Mouse (Mus musculus): ENCODE measurements around the gene Acoxl. TPM values are rescaled to one million over a fixed set of nuclear protein-coding genes. Genes with fewer than 3 reads are reported as not detected.

The Acoxl gene
- polyA plus RNA-seq, 1 experiment from 2014 or later, result 0.15 TPM

GRCm38 (mm10) chr2:128138924-128139323 is 300.2 kb downstream of the Acoxl start:
- Histone ChIP-seq H3K4me1 (ENCODE audit: control insufficient read depth, insufficient read depth, low read depth, low read length) (peaks cover 10% of the 10 kb centered on the region), H3K9me3 (ENCODE audit: control insufficient read depth, low read length) (no peaks in the 10 kb centered on the region), H3K4me3 (ENCODE audit: low read length) (no peak overlapping the region), H3K4me2 (ENCODE audit: low read length) (no peak overlapping the region), H3K27me3 (replicated peaks; ENCODE audit: control insufficient read depth, insufficient read depth, low read length) (no peaks in the 10 kb centered on the region), H3K9ac (ENCODE audit: low read depth, low read length) (no peak overlapping the region), H3K27ac (ENCODE audit: low read depth, low read length) (no peak overlapping the region), H3K36me3 (ENCODE audit: control insufficient read depth, insufficient read depth, low read length) (no peaks in the 10 kb centered on the region)
- peak; percentile 34 for ATAC-seq
- WGBS, result 38% methylated on average over 8 of the region's 8 CpGs

GRCm38 (mm10) chr2:128139781-128140180 is 301.1 kb downstream of the Acoxl start:
- 31% methylated on average over 15 of the region's 15 CpGs for WGBS
- H3K4me3 ChIP-seq (ENCODE audit: low read length), result no peak overlapping the region
- peak overlapping the region; percentile 45; the same call in 1 of the 2 replicates for H3K9ac ChIP-seq (ENCODE audit: low read depth, low read length)
- no peaks in the 10 kb centered on the region for H3K36me3 ChIP-seq (ENCODE audit: control insufficient read depth, insufficient read depth, low read length)
- H3K4me2 ChIP-seq (ENCODE audit: low read length), result peak overlapping the region; percentile 40
- H3K27ac ChIP-seq (ENCODE audit: low read depth, low read length), result peak overlapping the region; percentile 31; the same call in 1 of the 2 replicates
- no peaks in the 10 kb centered on the region for H3K27me3 ChIP-seq (replicated peaks; ENCODE audit: control insufficient read depth, insufficient read depth, low read length)
- peaks cover 10% of the 10 kb centered on the region for H3K4me1 ChIP-seq (ENCODE audit: control insufficient read depth, insufficient read depth, low read depth, low read length)
- ATAC-seq, result peak; percentile 63
- H3K9me3 ChIP-seq (ENCODE audit: control insufficient read depth, low read length), result no peaks in the 10 kb centered on the region

- Histone ChIP-seq H3K9ac (ENCODE audit: low read depth, low read length) (peak overlapping the region; percentile 20; the same call in 1 of the 2 replicates), H3K4me1 (ENCODE audit: control insufficient read depth, insufficient read depth, low read depth, low read length) (peaks cover 10% of the 10 kb centered on the region)
These were observed 301.5 kb downstream of the Acoxl start for GRCm38 (mm10) chr2:128140183-128140582.

GRCm38 (mm10) chr2:128143992-128144391 is 305.3 kb downstream of the Acoxl start:
- Histone ChIP-seq H3K27me3 (replicated peaks; ENCODE audit: control insufficient read depth, insufficient read depth, low read length) (no peaks in the 10 kb centered on the region), H3K4me3 (ENCODE audit: low read length) (no peak overlapping the region), H3K9me3 (ENCODE audit: control insufficient read depth, low read length) (no peaks in the 10 kb centered on the region), H3K4me2 (ENCODE audit: low read length) (no peak overlapping the region), H3K36me3 (ENCODE audit: control insufficient read depth, insufficient read depth, low read length) (no peaks in the 10 kb centered on the region), H3K27ac (ENCODE audit: low read depth, low read length) (no peak overlapping the region), H3K9ac (ENCODE audit: low read depth, low read length) (no peak overlapping the region), H3K4me1 (ENCODE audit: control insufficient read depth, insufficient read depth, low read depth, low read length) (peaks cover 10% of the 10 kb centered on the region)
- no peak for ATAC-seq

More at GRCm38 (mm10) chr2:128140183-128140582, 301.5 kb downstream of the Acoxl start:
- 74% methylated on average over 3 of the region's 3 CpGs for WGBS
- Histone ChIP-seq H3K27me3 (replicated peaks; ENCODE audit: control insufficient read depth, insufficient read depth, low read length) (no peaks in the 10 kb centered on the region), H3K9me3 (ENCODE audit: control insufficient read depth, low read length) (no peaks in the 10 kb centered on the region), H3K36me3 (ENCODE audit: control insufficient read depth, insufficient read depth, low read length) (no peaks in the 10 kb centered on the region), H3K4me2 (ENCODE audit: low read length) (peak overlapping the region; percentile 40), H3K27ac (ENCODE audit: low read depth, low read length) (peak overlapping the region; percentile 31; the same call in 1 of the 2 replicates), H3K4me3 (ENCODE audit: low read length) (no peak overlapping the region)
- ATAC-seq, result 0 out of 2 replicates have a peak, but pooled peaks have one; percentile 34

- Histone ChIP-seq H3K27ac (ENCODE audit: low read depth, low read length) (no peak overlapping the region), H3K4me3 (ENCODE audit: low read length) (no peak overlapping the region), H3K9me3 (ENCODE audit: control insufficient read depth, low read length) (no peaks in the 10 kb centered on the region), H3K4me2 (ENCODE audit: low read length) (no peak overlapping the region), H3K9ac (ENCODE audit: low read depth, low read length) (no peak overlapping the region), H3K27me3 (replicated peaks; ENCODE audit: control insufficient read depth, insufficient read depth, low read length) (no peaks in the 10 kb centered on the region), H3K36me3 (ENCODE audit: control insufficient read depth, insufficient read depth, low read length) (no peaks in the 10 kb centered on the region), H3K4me1 (ENCODE audit: control insufficient read depth, insufficient read depth, low read depth, low read length) (no peaks in the 10 kb centered on the region)
- WGBS, result 82% methylated on average over 3 of the region's 3 CpGs
- ATAC-seq, result no peak
These were observed 306.8 kb downstream of the Acoxl start for GRCm38 (mm10) chr2:128145433-128145832.

GRCm38 (mm10) chr2:128149596-128149995 is 310.9 kb downstream of the Acoxl start:
- no peaks in the 10 kb centered on the region for H3K9me3 ChIP-seq (ENCODE audit: control insufficient read depth, low read length)
- no peaks in the 10 kb centered on the region for H3K27me3 ChIP-seq (replicated peaks; ENCODE audit: control insufficient read depth, insufficient read depth, low read length)
- no peak overlapping the region for H3K27ac ChIP-seq (ENCODE audit: low read depth, low read length)
- no peak overlapping the region for H3K4me2 ChIP-seq (ENCODE audit: low read length)
- H3K9ac ChIP-seq (ENCODE audit: low read depth, low read length), result no peak overlapping the region
- peaks cover 2% of the 10 kb centered on the region; the same call in 1 of the 2 replicates for H3K4me1 ChIP-seq (ENCODE audit: control insufficient read depth, insufficient read depth, low read depth, low read length)
- 94% methylated on average over 5 of the region's 5 CpGs for WGBS
- no peak overlapping the region for H3K4me3 ChIP-seq (ENCODE audit: low read length)
- H3K36me3 ChIP-seq (ENCODE audit: control insufficient read depth, insufficient read depth, low read length), result no peaks in the 10 kb centered on the region
- ATAC-seq, result no peak

GRCm38 (mm10) chr2:128152211-128152610 is 313.5 kb downstream of the Acoxl start:
- H3K4me1 ChIP-seq (ENCODE audit: control insufficient read depth, insufficient read depth, low read depth, low read length), result peaks cover 6% of the 10 kb centered on the region
- H3K9ac ChIP-seq (ENCODE audit: low read depth, low read length), result no peak overlapping the region
- H3K9me3 ChIP-seq (ENCODE audit: control insufficient read depth, low read length), result no peaks in the 10 kb centered on the region
- no peak overlapping the region for H3K4me3 ChIP-seq (ENCODE audit: low read length)
- ATAC-seq, result no peak
- no peaks in the 10 kb centered on the region for H3K36me3 ChIP-seq (ENCODE audit: control insufficient read depth, insufficient read depth, low read length)
- no peak overlapping the region for H3K4me2 ChIP-seq (ENCODE audit: low read length)
- no peaks in the 10 kb centered on the region for H3K27me3 ChIP-seq (replicated peaks; ENCODE audit: control insufficient read depth, insufficient read depth, low read length)
- no peak overlapping the region for H3K27ac ChIP-seq (ENCODE audit: low read depth, low read length)
- 83% methylated on average over 9 of the region's 9 CpGs for WGBS

- ATAC-seq, result no peak; the same call in 1 of the 2 replicates
- no peaks in the 10 kb centered on the region for H3K9me3 ChIP-seq (ENCODE audit: control insufficient read depth, low read length)
- no peaks in the 10 kb centered on the region for H3K27me3 ChIP-seq (replicated peaks; ENCODE audit: control insufficient read depth, insufficient read depth, low read length)
- 77% methylated on average over 16 of the region's 16 CpGs for WGBS
- H3K27ac ChIP-seq (ENCODE audit: low read depth, low read length), result no peak overlapping the region
- H3K4me1 ChIP-seq (ENCODE audit: control insufficient read depth, insufficient read depth, low read depth, low read length), result peaks cover 6% of the 10 kb centered on the region
- no peak overlapping the region for H3K4me2 ChIP-seq (ENCODE audit: low read length)
- H3K4me3 ChIP-seq (ENCODE audit: low read length), result no peak overlapping the region
- no peaks in the 10 kb centered on the region for H3K36me3 ChIP-seq (ENCODE audit: control insufficient read depth, insufficient read depth, low read length)
- no peak overlapping the region for H3K9ac ChIP-seq (ENCODE audit: low read depth, low read length)
These were observed 314.3 kb downstream of the Acoxl start for GRCm38 (mm10) chr2:128152845-128153550.

GRCm38 (mm10) chr2:128153551-128153910 is 314.9 kb downstream of the Acoxl start:
- no peak overlapping the region for H3K4me2 ChIP-seq (ENCODE audit: low read length)
- H3K9ac ChIP-seq (ENCODE audit: low read depth, low read length), result no peak overlapping the region
- H3K27me3 ChIP-seq (replicated peaks; ENCODE audit: control insufficient read depth, insufficient read depth, low read length), result no peaks in the 10 kb centered on the region
- H3K27ac ChIP-seq (ENCODE audit: low read depth, low read length), result no peak overlapping the region
- WGBS, result 35% methylated on average over 11 of the region's 11 CpGs
- no peaks in the 10 kb centered on the region for H3K36me3 ChIP-seq (ENCODE audit: control insufficient read depth, insufficient read depth, low read length)
- peaks cover 6% of the 10 kb centered on the region for H3K4me1 ChIP-seq (ENCODE audit: control insufficient read depth, insufficient read depth, low read depth, low read length)
- peak; percentile 62; the same call in 1 of the 2 replicates for ATAC-seq
- no peaks in the 10 kb centered on the region for H3K9me3 ChIP-seq (ENCODE audit: control insufficient read depth, low read length)
- no peak overlapping the region for H3K4me3 ChIP-seq (ENCODE audit: low read length)
